Mouse (Mus musculus) CH12.LX (cell line): ENCODE measurements at regions not wholly inside any gene's neighbourhood (a gene's known extent, or its start where the extent isn't known, plus 50 kb on each side); places are given as distances from the start of the nearest gene placed in this dataset.
A peak's percentile ranks its signal among the peaks of the same experiment; 100 is the strongest.

Experiments used
- DNase-seq: peaks from one replicate; pipeline ENCODE4 v3.0.0-alpha.2; 2013; ENCODE audit errors: extremely low read depth
- H3K27ac ChIP-seq: 2 replicates; pipeline ENCODE4 v1.5.1; 2012; ENCODE audit warnings: low read depth, mild to moderate bottlenecking, control low read depth, moderate library complexity; ENCODE audit not compliant: insufficient read depth
- H3K27me3 ChIP-seq: replicated peaks from 2 replicates; pipeline ENCODE3; 2012; ENCODE audit warnings: inconsistent platforms
- H3K36me3 ChIP-seq, 2 experiments: replicated peaks in 1 of 2; 2 replicates each; pipeline versions ENCODE3 to v1.6.1; 2012; ENCODE audit warnings: inconsistent platforms in 1 of 2, low read length in 1 of 2, mild to moderate bottlenecking in 1 of 2, mixed read lengths in 1 of 2, moderate library complexity in 1 of 2; ENCODE audit not compliant: control insufficient read depth in 1 of 2, insufficient read depth in 1 of 2
- H3K4me1 ChIP-seq, 2 experiments: 2 replicates each; pipeline ENCODE4 v1.6.1; 2012; ENCODE audit warnings: inconsistent platforms in 1 of 2, moderate library complexity in 1 of 2; ENCODE audit not compliant: insufficient read depth in 2 of 2, control insufficient read depth in 1 of 2
- H3K4me2 ChIP-seq: 2 replicates; pipeline ENCODE4 v1.6.1; 2012; ENCODE audit warnings: low read depth, mild to moderate bottlenecking, control low read depth; ENCODE audit not compliant: poor library complexity, insufficient read depth, severe bottlenecking
- H3K4me3 ChIP-seq, 3 experiments: fragments of 150-350 bp in 1 of 3; sonication (generic) in 1 of 3; replicated peaks in 1 of 3; 2 replicates each; pipeline versions ENCODE3 to v1.5.1; 2011 to 2012; ENCODE audit warnings: low read depth in 2 of 3, low read length in 2 of 3, mild to moderate bottlenecking in 2 of 3, moderate library complexity in 2 of 3, control low read depth in 1 of 3, improper control_type of control experiment in 1 of 3, inconsistent platforms in 1 of 3, mixed read lengths in 1 of 3; ENCODE audit not compliant: poor library complexity in 1 of 3
- H3K79me2 ChIP-seq: replicated peaks from 2 replicates; pipeline ENCODE4 v1.6.1; 2012; ENCODE audit warnings: mild to moderate bottlenecking, moderate library complexity; ENCODE audit not compliant: control insufficient read depth, poor library complexity, insufficient read depth, severe bottlenecking; ENCODE audit errors: extremely low read depth
- H3K9ac ChIP-seq: 2 replicates; pipeline ENCODE4 v1.6.1; 2012; ENCODE audit warnings: low read depth, mild to moderate bottlenecking, control low read depth, moderate library complexity; ENCODE audit not compliant: insufficient read depth
- H3K9me3 ChIP-seq: replicated peaks from 2 replicates; pipeline ENCODE3; 2012; ENCODE audit warnings: low read length, inconsistent platforms, mixed read lengths
- BHLHE40 ChIP-seq: IDR thresholded peaks from 2 replicates; pipeline ENCODE4 v1.6.1; 2011; ENCODE audit warnings: mild to moderate bottlenecking, low read depth, low read length, improper control_type of control experiment
- CHD1 ChIP-seq: IDR thresholded peaks from 2 replicates; pipeline ENCODE4 v1.6.1; 2012; ENCODE audit warnings: low read depth, low read length, improper control_type of control experiment, inconsistent platforms
- CHD2 ChIP-seq: IDR thresholded peaks from 2 replicates; pipeline ENCODE4 v1.6.1; 2011; ENCODE audit warnings: low read length, improper control_type of control experiment
- CTCF ChIP-seq, 2 experiments: IDR thresholded peaks in 1 of 2; conservative IDR thresholded peaks in 1 of 2; 2 replicates each; pipeline ENCODE4 v1.5.1; 2011 to 2012; ENCODE audit warnings: low read depth in 2 of 2, low read length in 2 of 2, improper control_type of control experiment in 1 of 2, inconsistent platforms in 1 of 2, mild to moderate bottlenecking in 1 of 2, moderate library complexity in 1 of 2
- E2F4 ChIP-seq: IDR thresholded peaks from 2 replicates; pipeline ENCODE4 v1.6.1; 2011; ENCODE audit warnings: low read depth, low read length, improper control_type of control experiment; ENCODE audit not compliant: insufficient replicate concordance
- ELF1 ChIP-seq: IDR thresholded peaks from 2 replicates; pipeline ENCODE4 v1.6.1; 2014; ENCODE audit warnings: low read depth, mild to moderate bottlenecking, inconsistent platforms, low read length, improper control_type of control experiment
- EP300 ChIP-seq: IDR thresholded peaks from 2 replicates; pipeline ENCODE4 v1.6.1; 2011; ENCODE audit warnings: low read length, improper control_type of control experiment
- ETS1 ChIP-seq: conservative IDR thresholded peaks from 2 replicates; pipeline ENCODE4 v1.6.1; 2012; ENCODE audit warnings: low read depth, mild to moderate bottlenecking, inconsistent platforms, low read length, improper control_type of control experiment, moderate library complexity
- GABPA ChIP-seq: IDR thresholded peaks from 2 replicates; pipeline ENCODE4 v1.6.1; 2012; ENCODE audit warnings: low read depth, low read length, improper control_type of control experiment, inconsistent platforms; ENCODE audit not compliant: insufficient replicate concordance
- HCFC1 ChIP-seq: IDR thresholded peaks from 2 replicates; pipeline ENCODE4 v1.6.1; 2012; ENCODE audit warnings: low read depth, mild to moderate bottlenecking, inconsistent platforms, low read length, improper control_type of control experiment
- IRF4 ChIP-seq: IDR thresholded peaks from 2 replicates; pipeline ENCODE4 v1.6.1; 2014; ENCODE audit warnings: low read depth, mild to moderate bottlenecking, inconsistent platforms, low read length, improper control_type of control experiment
- JUN ChIP-seq: IDR thresholded peaks from 2 replicates; pipeline ENCODE4 v1.6.1; 2011; ENCODE audit warnings: low read depth, mild to moderate bottlenecking, low read length, improper control_type of control experiment, moderate library complexity; ENCODE audit not compliant: insufficient read depth
- JUND ChIP-seq: conservative IDR thresholded peaks from 2 replicates; pipeline ENCODE4 v1.6.1; 2011; ENCODE audit warnings: low read depth, low read length, improper control_type of control experiment
- KAT2A ChIP-seq: IDR thresholded peaks from 2 replicates; pipeline ENCODE4 v1.6.1; 2012; ENCODE audit warnings: low read length, improper control_type of control experiment, inconsistent platforms; ENCODE audit not compliant: insufficient replicate concordance
- MAFK ChIP-seq: IDR thresholded peaks from 2 replicates; pipeline ENCODE4 v1.6.1; 2011; ENCODE audit warnings: low read length, improper control_type of control experiment; ENCODE audit not compliant: insufficient replicate concordance
- MAX ChIP-seq: IDR thresholded peaks from 2 replicates; pipeline ENCODE4 v1.6.1; 2011; ENCODE audit warnings: low read length, improper control_type of control experiment
- MAZ ChIP-seq: IDR thresholded peaks from 2 replicates; pipeline ENCODE4 v1.6.1; 2012; ENCODE audit warnings: low read depth, mild to moderate bottlenecking, inconsistent platforms, low read length, improper control_type of control experiment, moderate library complexity
- MEF2A ChIP-seq: IDR thresholded peaks from 2 replicates; pipeline ENCODE4 v1.6.1; 2014; ENCODE audit warnings: low read depth, mild to moderate bottlenecking, inconsistent platforms, low read length, improper control_type of control experiment, borderline replicate concordance
- MYC ChIP-seq: IDR thresholded peaks from 2 replicates; pipeline ENCODE4 v1.6.1; 2011; ENCODE audit warnings: low read depth, mild to moderate bottlenecking, improper control_type of control experiment, low read length
- NELFE ChIP-seq: IDR thresholded peaks from 2 replicates; pipeline ENCODE4 v1.6.1; 2011; ENCODE audit warnings: low read depth, low read length, improper control_type of control experiment
- NRF1 ChIP-seq: IDR thresholded peaks from 2 replicates; pipeline ENCODE4 v1.6.1; 2014; ENCODE audit warnings: low read depth, mild to moderate bottlenecking, inconsistent platforms, low read length, improper control_type of control experiment, moderate library complexity
- PAX5 ChIP-seq: IDR thresholded peaks from 2 replicates; pipeline ENCODE4 v1.6.1; 2012; ENCODE audit warnings: low read length, inconsistent platforms, mixed read lengths
- POLR2A ChIP-seq: IDR thresholded peaks from 2 replicates; pipeline ENCODE4 v1.6.1; 2011; ENCODE audit warnings: low read depth, mild to moderate bottlenecking, improper control_type of control experiment, low read length
- POLR2AphosphoS2 ChIP-seq: IDR thresholded peaks from 2 replicates; pipeline ENCODE4 v1.6.1; 2011; ENCODE audit warnings: low read depth, low read length, improper control_type of control experiment
- RAD21 ChIP-seq: IDR thresholded peaks from 2 replicates; pipeline ENCODE4 v1.6.1; 2011; ENCODE audit warnings: low read depth, mild to moderate bottlenecking, low read length, improper control_type of control experiment, moderate library complexity
- SIN3A ChIP-seq: IDR thresholded peaks from 2 replicates; pipeline ENCODE4 v1.6.1; 2012; ENCODE audit warnings: low read length, improper control_type of control experiment, inconsistent platforms
- SMC3 ChIP-seq: IDR thresholded peaks from 2 replicates; pipeline ENCODE4 v1.6.1; 2011; ENCODE audit warnings: low read depth, low read length, improper control_type of control experiment
- TBP ChIP-seq: conservative IDR thresholded peaks from 2 replicates; pipeline ENCODE4 v1.6.1; 2011; ENCODE audit warnings: low read depth, low read length, improper control_type of control experiment
- TCF12 ChIP-seq: IDR thresholded peaks from 2 replicates; pipeline ENCODE4 v1.6.1; 2014; ENCODE audit warnings: low read depth, mild to moderate bottlenecking, inconsistent platforms, low read length, improper control_type of control experiment
- USF1 ChIP-seq: IDR thresholded peaks from 2 replicates; pipeline ENCODE4 v1.6.1; 2014; ENCODE audit warnings: low read depth, mild to moderate bottlenecking, inconsistent platforms, low read length, improper control_type of control experiment
- ZC3H11A ChIP-seq: IDR thresholded peaks from 2 replicates; pipeline ENCODE4 v1.6.1; 2012; ENCODE audit warnings: low read depth, mild to moderate bottlenecking, inconsistent platforms, low read length, improper control_type of control experiment
- ZKSCAN1 ChIP-seq: IDR thresholded peaks from 2 replicates; pipeline ENCODE4 v1.6.1; 2012; ENCODE audit warnings: low read depth, inconsistent platforms, low read length, improper control_type of control experiment, borderline replicate concordance
- ZNF384 ChIP-seq: IDR thresholded peaks from 2 replicates; pipeline ENCODE4 v1.6.1; 2012; ENCODE audit warnings: low read depth, low read length, improper control_type of control experiment, inconsistent platforms
- dilution Hi-C: fragments of 300-500 bp; cut with MboI; formaldehyde crosslinking; loops from 2 replicates; pipeline ENCODE4 v1.14.3; 2020; ENCODE audit warnings: low sequenced_read_pairs; ENCODE audit not compliant: extremely low pct_unique_long_range_greater_than_20kb, extremely low pct_ligation_motif_present
- in situ Hi-C: fragments of 300-500 bp; cut with MboI; formaldehyde crosslinking; loops from 3 replicates; pipeline ENCODE4 v1.14.3; 2019; ENCODE audit warnings: low sequenced_read_pairs, low pct_ligation_motif_present, low pct_unique_long_range_greater_than_20kb, mixed read lengths

GRCm38 (mm10) chr12:13709806-13710205 is 440.9 kb downstream of the Nbas start:
- in situ Hi-C loops: no loop called here

DNA sequence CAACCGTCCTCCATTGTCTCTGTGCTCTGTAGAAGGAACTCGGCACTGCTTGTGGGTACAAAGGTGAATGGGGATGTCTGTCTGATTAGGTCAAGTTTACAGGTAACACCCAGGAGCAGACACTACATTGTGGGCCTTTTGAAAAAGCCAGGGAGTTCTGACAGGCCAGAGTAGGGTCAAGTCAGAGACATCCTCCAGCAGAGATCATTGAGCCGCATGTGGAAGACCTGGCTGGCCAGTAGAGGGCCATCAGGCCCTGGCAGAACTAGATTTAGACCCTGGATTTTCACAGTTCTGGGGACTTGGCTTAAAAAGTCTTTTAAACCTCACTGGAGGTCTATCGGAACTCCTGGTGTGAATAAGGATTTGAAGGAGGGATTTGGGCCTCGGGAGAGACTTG is 438.8 kb downstream of the Nbas start:
- TF ChIP-seq NELFE: no peak
- peak; percentile 29 for TF ChIP-seq SMC3
- TF ChIP-seq KAT2A: no peak
- TF ChIP-seq CHD1: no peak
- no peak for TF ChIP-seq SIN3A
- no peak for TF ChIP-seq TBP
- no peak for TF ChIP-seq MAFK
- no peak for TF ChIP-seq JUND
- TF ChIP-seq CHD2: no peak
- no peak for TF ChIP-seq PAX5
- TF ChIP-seq POLR2A: no peak
- peak in 1 of 2 experiments; percentile 60; a peak in 2 of 4 replicates for TF ChIP-seq CTCF (conservative IDR thresholded peaks at IDR 0.05 in 1 of 2, IDR thresholded peaks at IDR 0.05 in 1 of 2; ENCODE audit: low read depth in 2 of 2, low read length in 2 of 2)
- no peak for TF ChIP-seq MAX
- TF ChIP-seq GABPA: no peak
- TF ChIP-seq NRF1: no peak
- TF ChIP-seq E2F4: no peak
- no peak for TF ChIP-seq ELF1
- no peak for TF ChIP-seq EP300
- TF ChIP-seq POLR2AphosphoS2: no peak
- no peak for TF ChIP-seq TCF12
- no peak for TF ChIP-seq MEF2A
- TF ChIP-seq ZC3H11A: no peak
- TF ChIP-seq RAD21: peak; percentile 39
- TF ChIP-seq USF1: no peak
- TF ChIP-seq ETS1: no peak
- TF ChIP-seq IRF4: no peak
- dilution Hi-C loops (no loop called here), in situ Hi-C loops (no loop called here)
- Histone ChIP-seq H3K4me2 (no peak overlapping the region), H3K79me2 (no peaks in the 10 kb centered on the region), H3K9ac (no peak overlapping the region), H3K9me3 (no peaks in the 10 kb centered on the region), H3K4me1 (no peaks in the 10 kb centered on the region), H3K36me3 (no peaks in the 10 kb centered on the region), H3K27ac (no peak overlapping the region), H3K4me3 (no peak overlapping the region), H3K27me3 (no peaks in the 10 kb centered on the region)
- no peak for DNase-seq

More at GRCm38 (mm10) chr12:13709806-13710205, 440.9 kb downstream of the Nbas start:
- Histone ChIP-seq H3K9me3 (no peaks in the 10 kb centered on the region), H3K27me3 (no peaks in the 10 kb centered on the region), H3K79me2 (no peaks in the 10 kb centered on the region), H3K9ac (no peak overlapping the region), H3K27ac (no peak overlapping the region), H3K4me3 (no peak overlapping the region), H3K4me1 (no peaks in the 10 kb centered on the region), H3K4me2 (peak overlapping the region; percentile 41), H3K36me3 (no peaks in the 10 kb centered on the region)
- no peak for DNase-seq
- dilution Hi-C loops: no loop called here
- TF ChIP-seq MAX: no peak
- no peak for TF ChIP-seq MAFK
- TF ChIP-seq MYC: no peak
- no peak for TF ChIP-seq HCFC1
- TF ChIP-seq PAX5: no peak
- TF ChIP-seq IRF4: no peak
- no peak for TF ChIP-seq ZNF384
- TF ChIP-seq ZKSCAN1: no peak
- TF ChIP-seq KAT2A: no peak
- TF ChIP-seq JUN: no peak
- TF ChIP-seq CTCF (conservative IDR thresholded peaks at IDR 0.05 in 1 of 2, IDR thresholded peaks at IDR 0.05 in 1 of 2; ENCODE audit: low read depth in 2 of 2, low read length in 2 of 2): no peak
- TF ChIP-seq E2F4: no peak
- TF ChIP-seq POLR2AphosphoS2: no peak
- TF ChIP-seq NRF1: no peak
- no peak for TF ChIP-seq BHLHE40
- TF ChIP-seq ZC3H11A: no peak
- no peak for TF ChIP-seq USF1
- TF ChIP-seq TCF12: no peak
- no peak for TF ChIP-seq MAZ
